Mouse (Mus musculus): ENCODE measurements around the gene Sebox.

- no peak for TF ChIP-seq CTCF (IDR thresholded peaks at IDR 0.05; ENCODE audit: low read depth)
- TF ChIP-seq EP300 (IDR thresholded peaks at IDR 0.05; ENCODE audit: low read depth), result no peak
Measured at GRCm38 (mm10) chr11:78471326-78472103, 31.7 kb upstream of the Sebox start.

Measured in liver, postnatal 0 days (tissue).